Mouse (Mus musculus) liver, adult (tissue): Measurements from ENCODE around the gene Ranbp9.

Source experiments
- GATA4 ChIP-seq: IDR thresholded peaks from 2 replicates; pipeline ENCODE4 v1.6.1; 2014; ENCODE audit warnings: mild to moderate bottlenecking, low read length; ENCODE audit not compliant: insufficient replicate concordance

Gene Ranbp9

DNA sequence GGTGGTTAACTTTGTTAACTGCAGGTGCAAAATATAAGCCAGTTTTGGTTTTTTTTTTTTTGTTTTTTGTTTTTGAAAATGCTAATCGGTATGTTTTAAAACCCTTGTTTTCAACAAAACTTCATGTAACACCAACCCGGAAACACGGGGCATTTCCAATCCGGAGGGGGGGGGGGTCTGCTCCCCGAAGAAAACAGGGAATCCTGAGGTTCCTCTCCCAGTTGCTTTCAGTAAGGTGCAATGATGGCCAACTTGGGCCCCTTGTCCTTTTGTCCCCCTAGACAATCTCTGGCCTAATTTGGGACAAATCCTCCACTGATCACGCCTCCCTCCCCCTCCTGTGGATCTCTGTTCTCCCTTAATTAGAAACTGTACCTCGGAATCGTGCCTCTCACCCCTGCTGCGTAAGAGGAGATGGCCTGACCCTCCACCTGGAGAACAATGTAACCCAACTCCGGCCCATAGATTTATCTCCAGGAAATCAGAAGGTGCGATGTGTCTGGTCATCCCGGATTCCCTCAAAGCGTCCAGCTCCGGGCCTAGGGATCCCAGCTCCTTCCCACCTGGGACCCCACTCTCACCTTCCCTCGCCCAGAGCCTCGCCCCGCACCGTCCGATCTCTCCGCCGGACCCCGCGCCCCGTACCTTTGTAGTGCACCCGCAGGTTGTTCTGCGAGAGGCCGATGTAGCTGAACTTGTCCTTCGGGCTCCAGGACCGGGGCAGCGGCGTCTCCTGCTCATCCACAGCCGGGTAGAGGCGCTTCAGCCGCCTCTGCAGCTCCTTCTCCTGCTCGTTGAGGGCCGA is 1.1 kb downstream of the Ranbp9 start:
- TF ChIP-seq GATA4: no peak

DNA sequence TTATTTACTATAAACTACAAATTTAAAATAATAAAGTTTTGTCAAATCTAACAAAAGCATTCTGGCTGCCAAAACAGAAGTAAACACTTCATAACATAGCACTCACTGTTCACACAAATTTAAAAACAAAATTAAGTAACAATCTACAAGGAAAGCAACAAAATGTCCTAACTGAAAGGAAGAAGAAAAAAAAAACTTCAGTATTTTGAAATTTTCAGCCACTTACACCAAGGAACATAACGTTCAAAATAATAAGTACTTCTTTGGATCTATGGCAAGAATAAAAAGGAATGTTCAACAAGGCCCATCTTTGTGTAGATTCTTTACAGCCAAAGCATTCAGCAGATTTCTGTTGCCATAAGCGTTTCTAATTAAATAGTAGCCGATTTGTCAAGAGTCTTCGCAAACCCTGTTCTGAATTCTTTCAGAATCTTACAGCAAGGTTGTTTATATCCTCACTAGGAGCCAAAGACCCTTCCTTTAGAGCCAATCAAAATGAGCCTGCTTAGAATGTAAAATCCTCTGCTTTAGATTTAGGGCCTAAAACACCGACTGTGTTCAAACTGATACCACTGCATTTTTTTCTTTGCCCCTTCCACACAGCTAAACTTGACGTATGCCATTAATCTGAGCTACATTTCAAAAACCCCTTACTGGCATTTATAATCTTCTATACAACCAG is 1.9 kb downstream of the Ranbp9 start:
- no peak for TF ChIP-seq GATA4

DNA sequence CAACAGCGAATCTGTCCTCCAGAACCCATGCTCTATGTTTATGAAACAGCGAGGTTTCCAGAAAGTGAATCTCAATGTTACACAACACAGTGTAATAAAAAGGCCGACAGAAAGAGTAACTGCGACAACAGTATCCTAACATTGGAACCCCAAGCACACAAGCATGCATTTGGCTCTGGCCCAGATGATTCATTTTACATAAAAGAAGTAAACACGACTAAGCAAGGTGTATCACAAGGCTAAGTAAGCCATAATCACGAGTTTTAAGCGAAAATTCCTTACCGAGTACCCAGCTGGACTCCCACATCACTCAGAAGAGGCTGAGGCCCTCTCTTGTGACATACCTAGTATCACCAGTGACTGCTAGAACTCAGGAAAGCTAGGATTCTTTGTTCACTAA is 2.5 kb downstream of the Ranbp9 start:
- no peak for TF ChIP-seq GATA4

DNA sequence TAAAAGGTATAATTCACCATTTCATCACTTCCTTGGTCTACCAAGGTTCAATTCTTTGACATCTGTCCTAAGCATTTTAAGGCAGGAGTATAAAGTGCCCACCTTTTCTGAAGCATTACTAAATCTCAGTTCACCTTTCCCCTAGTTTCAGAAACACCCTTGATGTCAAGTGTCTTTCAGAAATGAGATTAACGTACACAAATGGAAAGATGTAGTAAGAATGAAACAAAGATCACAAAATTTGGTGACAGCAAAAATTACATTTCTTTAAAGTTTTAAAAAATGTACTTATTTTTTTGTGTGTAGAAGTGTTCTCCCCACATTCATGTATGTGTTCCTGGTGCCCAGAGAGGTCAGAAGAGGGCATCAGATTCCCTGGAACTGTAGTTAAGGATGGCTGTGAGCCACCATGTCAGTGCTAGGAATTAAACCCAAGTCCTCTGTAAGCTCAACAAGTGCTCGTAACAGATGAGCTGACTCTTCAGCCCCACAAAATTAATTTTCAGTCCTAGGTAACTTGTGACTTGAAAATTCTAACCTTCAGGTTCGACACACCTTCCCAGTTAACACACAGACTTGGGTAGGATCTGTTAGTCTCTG is 3.9 kb downstream of the Ranbp9 start:
- no peak for TF ChIP-seq GATA4

DNA sequence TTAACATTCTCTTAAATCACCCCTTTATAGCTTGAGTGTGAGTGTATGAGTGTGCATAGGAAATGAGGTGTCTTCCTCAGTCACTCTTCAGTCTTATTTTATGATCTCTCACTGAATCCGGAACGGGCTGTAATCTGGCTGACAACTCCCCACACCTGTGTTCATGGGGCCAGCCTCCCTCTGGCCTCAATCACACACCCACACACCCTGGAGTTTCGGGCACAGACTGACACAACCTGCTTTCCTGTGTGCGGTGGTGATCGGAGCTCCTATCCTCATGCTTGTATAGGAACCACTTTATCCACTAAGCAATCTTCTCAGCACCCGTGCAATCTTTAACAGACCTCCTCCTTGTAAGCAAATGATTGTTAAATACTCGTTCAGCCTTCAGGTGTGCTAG is 4.9 kb downstream of the Ranbp9 start:
- no peak for TF ChIP-seq GATA4

DNA sequence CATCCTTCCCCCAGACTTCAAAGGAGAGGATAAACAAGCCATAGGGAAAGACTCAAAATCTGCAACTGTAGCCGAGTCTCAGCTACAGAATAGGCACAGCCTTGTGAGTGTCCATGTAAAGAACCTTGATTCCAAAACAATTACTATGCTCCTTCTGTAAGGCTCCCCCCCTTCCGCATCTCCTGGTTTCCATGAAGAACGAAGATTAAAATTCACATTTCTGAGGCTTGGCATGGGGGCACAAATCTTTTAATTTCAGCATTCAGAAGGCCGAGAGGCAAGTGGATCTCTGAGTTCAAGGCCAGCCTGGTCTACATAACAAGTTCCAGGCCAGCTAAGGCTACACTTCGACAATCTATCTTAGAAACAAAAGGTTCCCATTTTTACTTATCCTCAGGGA is 6.4 kb downstream of the Ranbp9 start:
- TF ChIP-seq GATA4: no peak

DNA sequence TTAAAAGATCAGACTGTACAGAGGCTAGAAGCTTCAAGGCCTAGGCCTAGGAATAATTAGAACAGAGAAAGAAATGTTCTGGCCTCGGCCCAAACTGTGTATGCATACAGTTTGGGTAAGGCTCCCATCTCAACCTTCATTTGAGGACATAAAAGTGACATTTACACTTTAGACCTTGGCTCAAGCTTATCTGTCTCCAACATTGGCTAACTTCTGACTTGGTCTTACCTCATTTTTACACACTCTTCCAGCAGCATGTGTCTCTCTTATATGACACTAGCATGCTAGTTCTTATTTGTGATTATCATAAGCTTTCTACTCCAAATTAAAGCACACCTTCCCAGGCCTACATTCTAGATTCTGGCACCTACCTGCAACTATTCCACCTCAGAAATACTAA is 11.5 kb downstream of the Ranbp9 start:
- TF ChIP-seq GATA4: peak; percentile 59; the same call in 1 of the 2 replicates

DNA sequence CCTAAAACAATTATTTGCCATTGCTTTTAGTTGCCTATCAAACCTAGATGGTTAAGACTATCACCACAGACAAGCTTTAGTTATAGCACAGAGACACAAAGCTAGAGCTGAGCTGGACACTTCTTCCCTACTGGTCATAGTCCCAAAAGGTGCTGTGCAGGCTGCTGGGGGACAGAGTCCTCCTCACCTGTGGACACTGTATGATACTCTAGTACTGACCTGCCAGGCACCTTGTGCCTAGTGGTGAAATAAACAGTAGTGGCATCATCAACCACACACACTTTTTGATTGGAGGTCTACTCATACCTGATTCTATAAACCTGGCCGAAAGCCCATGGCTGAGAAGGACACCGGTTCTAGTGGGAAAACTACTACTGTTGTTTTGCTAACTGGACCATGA is 16.5 kb downstream of the Ranbp9 start:
- TF ChIP-seq GATA4: no peak

DNA sequence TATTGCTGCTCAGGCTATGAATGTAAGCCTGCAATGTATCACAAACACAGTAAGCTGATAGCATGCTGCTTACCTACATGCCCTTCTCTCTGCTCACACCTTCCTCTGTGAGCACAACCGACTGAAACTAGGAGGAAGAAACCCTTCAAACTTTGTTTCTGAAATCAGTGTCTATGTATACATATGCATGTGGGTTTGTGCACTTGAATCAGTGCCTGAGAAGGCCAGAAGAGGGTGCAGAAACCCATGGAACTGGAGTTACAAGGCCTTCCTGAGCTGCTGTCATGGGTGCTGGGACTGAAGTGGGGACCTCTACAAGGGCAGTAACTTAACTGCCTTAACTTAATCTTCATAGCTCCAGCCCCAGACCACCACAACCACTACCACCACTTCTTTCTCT is 23.9 kb downstream of the Ranbp9 start:
- TF ChIP-seq GATA4: no peak

DNA sequence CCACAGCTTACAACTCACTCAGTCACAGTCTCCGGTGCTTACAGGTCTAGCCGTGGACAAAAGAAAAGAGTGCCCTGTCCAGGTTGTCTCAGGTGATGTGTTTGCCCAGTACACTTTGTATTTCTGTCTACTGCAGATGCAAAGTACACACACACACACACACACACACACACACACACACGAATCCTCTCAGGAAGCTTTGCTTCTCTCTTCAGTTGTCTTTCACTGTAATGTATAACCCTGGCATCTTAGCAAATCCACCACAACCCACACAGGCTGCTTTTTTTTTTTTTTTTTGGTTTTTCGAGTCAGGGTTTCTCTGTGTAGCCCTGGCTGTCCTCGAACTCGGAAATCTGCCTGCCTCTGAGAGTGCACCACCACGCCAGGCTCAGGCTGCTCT is 26.7 kb downstream of the Ranbp9 start:
- TF ChIP-seq GATA4: no peak

DNA sequence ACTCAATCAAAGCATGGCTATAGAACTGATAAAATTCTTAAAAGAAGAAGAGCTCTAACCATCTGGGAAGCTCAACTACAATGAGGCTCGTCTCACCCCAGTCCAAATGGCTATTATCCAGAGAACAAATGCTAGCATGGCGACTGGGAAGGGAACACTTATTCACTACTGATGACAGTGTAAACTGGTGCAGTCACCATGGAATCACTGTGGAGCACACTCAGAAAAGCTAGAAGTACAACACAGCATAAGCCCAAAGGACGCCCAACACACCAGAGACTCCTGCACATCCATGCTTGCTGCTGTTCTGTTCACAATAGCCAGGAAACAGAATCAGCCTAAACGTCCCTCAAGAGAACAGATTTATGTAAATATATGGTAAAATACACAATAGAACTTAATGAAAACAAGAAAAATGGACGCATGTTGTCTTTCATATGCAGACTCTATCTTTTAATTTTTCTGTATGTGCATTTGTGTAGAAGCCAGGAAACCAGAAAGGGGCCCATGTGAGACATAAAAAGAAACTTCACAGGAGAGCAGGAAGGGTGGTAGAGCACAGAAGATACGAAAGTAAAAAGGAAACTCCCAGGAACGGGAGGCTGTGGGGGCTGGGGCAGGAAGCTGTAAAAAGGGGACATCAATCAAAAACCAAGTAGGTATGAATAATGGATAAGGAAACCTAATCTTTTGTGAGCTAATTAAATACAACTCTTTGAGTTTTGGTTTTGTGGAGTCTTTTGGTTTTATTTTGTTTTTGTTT is 28.1 kb downstream of the Ranbp9 start:
- no peak for TF ChIP-seq GATA4

DNA sequence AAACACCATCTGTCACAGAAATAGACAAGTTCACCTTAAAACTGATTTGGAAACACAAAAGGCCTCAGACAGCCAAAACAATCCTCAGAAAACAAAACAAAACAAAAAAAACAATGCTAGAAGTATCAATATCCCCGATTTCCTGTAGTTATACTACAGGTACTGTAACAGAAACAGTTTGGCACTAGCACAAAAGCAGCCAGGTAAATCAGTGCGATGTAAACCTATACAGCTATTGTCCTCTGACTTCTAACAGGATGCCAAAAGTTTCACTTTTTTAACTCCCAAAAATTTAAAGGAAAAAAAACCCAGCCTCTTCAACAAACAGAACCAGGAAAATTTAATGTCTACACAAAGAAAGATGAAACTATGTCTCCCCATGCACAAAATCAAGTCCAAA is 28.9 kb downstream of the Ranbp9 start:
- TF ChIP-seq GATA4: no peak

DNA sequence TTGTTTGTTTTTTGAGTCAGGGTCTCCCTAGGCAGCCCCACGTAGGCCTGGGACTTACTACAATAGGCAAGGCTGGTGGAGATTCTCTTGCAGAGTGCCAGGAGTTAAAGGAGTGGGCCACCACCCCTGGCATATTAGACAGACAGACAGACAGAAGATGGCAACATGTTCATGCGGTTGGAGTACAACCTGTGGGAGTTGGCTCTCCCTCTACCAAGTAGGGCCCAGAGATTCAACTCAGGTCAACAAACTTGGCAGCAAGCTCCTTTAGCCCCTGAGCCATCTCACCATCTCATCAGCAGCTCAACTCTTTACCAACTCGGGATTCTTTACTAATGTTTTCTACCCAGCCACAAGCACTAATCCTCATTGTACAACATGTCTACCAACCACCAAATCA is 30.4 kb downstream of the Ranbp9 start:
- TF ChIP-seq GATA4: no peak

DNA sequence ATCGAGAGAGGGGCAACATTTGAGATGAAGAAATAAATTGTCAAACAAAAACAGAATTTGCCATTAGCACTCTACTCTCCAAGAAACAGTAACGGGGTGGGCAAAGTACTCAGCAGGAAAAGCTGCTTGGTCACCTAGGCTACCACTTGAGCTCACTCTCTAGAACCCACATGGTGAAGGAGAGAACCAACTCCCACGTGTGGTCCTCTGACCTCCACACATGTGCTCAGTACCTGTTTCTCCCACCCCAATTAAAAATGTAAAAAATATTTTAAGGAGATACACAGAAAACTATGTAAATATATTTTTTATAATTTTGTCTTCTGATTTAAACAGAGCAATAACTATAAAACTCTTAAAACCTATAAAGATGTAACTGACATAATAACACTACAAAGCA is 33.4 kb downstream of the Ranbp9 start:
- TF ChIP-seq GATA4: no peak

DNA sequence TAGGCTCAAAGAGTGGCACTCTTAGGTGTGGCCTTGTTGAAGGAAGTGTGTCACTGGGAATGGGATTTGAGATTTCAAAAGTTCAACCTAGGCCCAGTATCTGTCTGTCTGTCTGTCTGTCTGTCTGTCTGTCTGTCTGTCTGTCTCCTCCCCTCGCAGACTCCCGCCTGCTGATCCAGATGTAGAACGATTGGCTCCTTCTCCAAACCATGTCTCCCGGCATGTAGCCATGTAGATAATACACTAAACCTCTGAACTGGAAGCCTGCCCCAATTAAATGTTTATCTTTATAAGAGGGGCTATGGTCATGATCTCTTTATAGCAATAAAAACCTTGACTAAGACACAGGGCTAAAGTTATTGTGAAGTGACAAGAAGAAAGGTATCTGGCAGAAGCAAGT is 35.3 kb downstream of the Ranbp9 start:
- TF ChIP-seq GATA4: no peak

DNA sequence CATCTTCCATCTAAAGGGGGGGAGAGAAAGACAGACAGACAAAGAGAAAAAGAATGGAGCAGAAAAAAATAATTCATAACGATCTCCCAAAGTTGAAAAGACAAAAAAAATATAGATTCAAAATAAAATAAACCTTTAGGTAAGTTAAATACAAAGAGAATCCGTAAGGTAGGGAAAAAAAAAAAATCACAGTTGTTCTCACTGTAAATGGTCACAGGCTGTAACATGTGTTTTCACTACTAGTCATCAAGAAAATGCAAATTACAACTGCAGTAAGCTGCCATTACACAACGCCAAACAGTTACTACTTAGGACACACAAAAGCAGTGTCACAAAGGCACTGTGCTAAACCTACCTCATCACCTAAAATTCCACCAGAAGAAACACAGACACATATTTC is 36.4 kb downstream of the Ranbp9 start:
- no peak for TF ChIP-seq GATA4
